Mouse (Mus musculus) layer of hippocampus, adult 11-12 months (tissue): ENCODE data around the gene Rftn2.
"Not testable (repeated sequence)": the region's sequence is repeated elsewhere in the genome, so short reads cannot be mapped to it uniquely, and the experiment has no call there.

Experiments
- DNase-seq: peaks from one replicate; pipeline ENCODE4 v3.0.0; 2022; ENCODE audit warnings: low spot score

Gene Rftn2

GRCm38 (mm10) chr1:55171361-55172325, 54.9 kb downstream of the Rftn2 start:
- DNase-seq: no peak

- DNase-seq: no peak
Measured at GRCm38 (mm10) chr1:55168591-55168990, 58.0 kb downstream of the Rftn2 start.

GRCm38 (mm10) chr1:55167560-55167959, 59.0 kb downstream of the Rftn2 start:
- no peak for DNase-seq

GRCm38 (mm10) chr1:55164005-55164404, 62.6 kb downstream of the Rftn2 start:
- no peak for DNase-seq

- no peak for DNase-seq
Measured at GRCm38 (mm10) chr1:55162781-55163180, 63.8 kb downstream of the Rftn2 start.

GRCm38 (mm10) chr1:55161895-55162294, 64.7 kb downstream of the Rftn2 start:
- DNase-seq: no peak

GRCm38 (mm10) chr1:55160831-55161638, 65.5 kb downstream of the Rftn2 start:
- DNase-seq: peak; percentile 71

- DNase-seq: no peak
Measured at GRCm38 (mm10) chr1:55160218-55160617, 66.4 kb downstream of the Rftn2 start.

GRCm38 (mm10) chr1:55158821-55159220, 67.8 kb downstream of the Rftn2 start:
- no peak for DNase-seq

GRCm38 (mm10) chr1:55158211-55158610, 68.4 kb downstream of the Rftn2 start:
- no peak for DNase-seq

GRCm38 (mm10) chr1:55157329-55157728, 69.3 kb downstream of the Rftn2 start:
- DNase-seq: no peak

GRCm38 (mm10) chr1:55145556-55145955, 81.0 kb downstream of the Rftn2 start:
- peak; percentile 43 for DNase-seq

- DNase-seq: no peak
Measured at GRCm38 (mm10) chr1:55144338-55144737, 82.2 kb downstream of the Rftn2 start.

- no peak for DNase-seq
Measured at GRCm38 (mm10) chr1:55135846-55136245, 90.7 kb downstream of the Rftn2 start.

GRCm38 (mm10) chr1:55134301-55134700, 92.3 kb downstream of the Rftn2 start:
- no peak for DNase-seq

GRCm38 (mm10) chr1:55133173-55133572, 93.4 kb downstream of the Rftn2 start:
- DNase-seq: no peak

- DNase-seq: no peak
Measured at GRCm38 (mm10) chr1:55132308-55132707, 94.3 kb downstream of the Rftn2 start.

- DNase-seq: no peak
Measured at GRCm38 (mm10) chr1:55131424-55132014, 95.1 kb downstream of the Rftn2 start.

- peak; percentile 88 for DNase-seq
Measured at GRCm38 (mm10) chr1:55130943-55131401, 95.6 kb downstream of the Rftn2 start, which contains the start of gene Mob4. Gene Mob4 (plus strand): TSS chr1:55131231.

GRCm38 (mm10) chr1:55130190-55130916, 96.2 kb downstream of the Rftn2 start:
- no peak for DNase-seq

GRCm38 (mm10) chr1:55129716-55130115, 96.9 kb downstream of the Rftn2 start:
- DNase-seq: no peak

GRCm38 (mm10) chr1:55124136-55124535, 102.4 kb downstream of the Rftn2 start:
- not testable (repeated sequence) for DNase-seq
